In genomic region chr12:108755141-108755540, GRCm38 (mm10) we compare ENCODE assay signal across 26 mouse cellular contexts. TPM values are rescaled to one million over a fixed set of nuclear protein-coding genes. Genes with fewer than 3 reads are reported as not detected.
A peak's percentile ranks its signal among the peaks of the same experiment; 100 is the strongest.
DNase-seq lines count a peak whose midpoint lies in the region; ATAC-seq and TF ChIP-seq lines count a peak whose summit lies in the region.
"Had no signal": no experiment of that assay in that cellular context is flagged by ENCODE, and none has a peak within 500 bp of the region (broad histone marks: within the 10 kb centered on the region; RNA-seq: fewer than 3 reads in every experiment).

No protein-coding gene starts in this region.

- no peaks in the 10 kb centered on the region for H3K27me3 ChIP-seq in liver, postnatal 0 days (ENCODE audit: insufficient read depth, low read length)
- 0 out of 2 replicates have a peak, but pooled peaks cover 4% of the 10 kb centered on the region for H3K27me3 ChIP-seq in liver, embryonic 12.5 days (replicated peaks)
- H3K27me3 ChIP-seq: CH12.LX; embryonic facial prominence, embryonic 12.5 days; forebrain, embryonic 13.5 days; forebrain, embryonic 15.5 days; Patski had no signal

- H3K36me3 ChIP-seq in liver, postnatal 0 days (replicated peaks; ENCODE audit: insufficient read depth, low read length) = no peaks in the 10 kb centered on the region
- H3K36me3 ChIP-seq in liver, embryonic 12.5 days = no peaks in the 10 kb centered on the region
- H3K36me3 ChIP-seq: embryonic facial prominence, embryonic 10.5 days; embryonic facial prominence, embryonic 12.5 days; forebrain, embryonic 15.5 days; G1E had no signal

- no peak overlapping the region for H3K27ac ChIP-seq in liver, postnatal 0 days (ENCODE audit: low read depth)
- no peak overlapping the region for H3K27ac ChIP-seq in liver, embryonic 12.5 days
- H3K27ac ChIP-seq: embryonic facial prominence, embryonic 10.5 days; embryonic facial prominence, embryonic 12.5 days; forebrain, embryonic 13.5 days; forebrain, embryonic 15.5 days had no signal

- no peak overlapping the region for H3K4me2 ChIP-seq in liver, postnatal 0 days (ENCODE audit: low read depth, low read length)
- no peak overlapping the region for H3K4me2 ChIP-seq in liver, embryonic 12.5 days
- H3K4me2 ChIP-seq: embryonic facial prominence, embryonic 12.5 days; forebrain, embryonic 13.5 days; forebrain, embryonic 15.5 days had no signal

- TF ChIP-seq EP300 in liver, postnatal 0 days (IDR thresholded peaks at IDR 0.05; ENCODE audit: low read depth) = no peak

- WGBS in liver, postnatal 0 days (ENCODE audit: insufficient replicate concordance) = 87% methylated on average over 21 of the region's 21 CpGs
- WGBS in liver, embryonic 12.5 days (ENCODE audit: insufficient replicate concordance) = 74% methylated on average over 21 of the region's 21 CpGs

- no peak overlapping the region for H3K9ac ChIP-seq in liver, postnatal 0 days (replicated peaks)
- H3K9ac ChIP-seq in liver, embryonic 12.5 days = no peak overlapping the region
- H3K9ac ChIP-seq: embryonic facial prominence, embryonic 12.5 days; forebrain, embryonic 13.5 days; forebrain, embryonic 15.5 days; forebrain, postnatal 0 days had no signal

- H3K4me3 ChIP-seq in liver, postnatal 0 days (ENCODE audit: low read depth, low read length) = no peak overlapping the region
- no peak overlapping the region for H3K4me3 ChIP-seq in liver, embryonic 12.5 days
- H3K4me3 ChIP-seq: embryonic facial prominence, embryonic 10.5 days; embryonic facial prominence, embryonic 12.5 days; forebrain, embryonic 13.5 days; forebrain, embryonic 15.5 days had no signal

- ATAC-seq in liver, postnatal 0 days = no peak
- no peak for ATAC-seq in liver, embryonic 12.5 days
- no peak for ATAC-seq in frontal cortex, adult (ENCODE audit: low TSS enrichment)
- ATAC-seq: activated CD4-positive, CD25-positive, alpha-beta regulatory T cell, adult 4 months; CD4-positive, CD25-positive, alpha-beta regulatory T cell, adult 4 months; forebrain, embryonic 13.5 days; forebrain, embryonic 15.5 days; forebrain, postnatal 0 days; Patski had no signal

- peaks cover 6% of the 10 kb centered on the region for H3K4me1 ChIP-seq in liver, postnatal 0 days (ENCODE audit: insufficient read depth)
- peaks cover 22% of the 10 kb centered on the region for H3K4me1 ChIP-seq in liver, embryonic 12.5 days
- H3K4me1 ChIP-seq: embryonic facial prominence, embryonic 12.5 days had no signal

- TF ChIP-seq CTCF in liver, postnatal 0 days (IDR thresholded peaks at IDR 0.05; ENCODE audit: low read depth) = no peak

- no peaks in the 10 kb centered on the region for H3K9me3 ChIP-seq in liver, postnatal 0 days (ENCODE audit: low read length)
- no peaks in the 10 kb centered on the region for H3K9me3 ChIP-seq in liver, embryonic 12.5 days (replicated peaks)
- H3K9me3 ChIP-seq: embryonic facial prominence, embryonic 10.5 days; embryonic facial prominence, embryonic 12.5 days; forebrain, embryonic 13.5 days; forebrain, embryonic 15.5 days had no signal

- DNase-seq in liver, postnatal 0 days = peak; percentile 10
- peak; percentile 64 for DNase-seq in ES-CJ7 (ENCODE audit: low read depth, low spot score)
- DNase-seq in R1 (ENCODE audit: low read depth, low spot score) = peak; percentile 49
- no peak for DNase-seq in frontal cortex, adult 2 months (ENCODE audit: extremely low spot score in 1 of 2, low spot score in 1 of 2)
- no peak for DNase-seq in layer of hippocampus, adult 18-20 months (ENCODE audit: low spot score in 2 of 2)
- DNase-seq: adrenal gland, adult 8-10 months; adrenal gland, postnatal 14 days; adrenal gland, postnatal 36 days; B cell, adult 2 months; cerebellum, adult 11-12 months; cerebellum, adult 2 months; cerebellum, adult 9-10 months; cerebellum, postnatal 10 days; cerebellum, postnatal 25 days; forebrain, postnatal 0 days had no signal

RNA-seq across cellular contexts. Expression of gene Yy1, which starts 37.6 kb away (rescaled TPM):
- 5.3 and 5.9 TPM in 2 replicates for polyA plus RNA-seq in liver, postnatal 0 days (2015; fragmentation: Nextera tagmentation; extraction: Ambion mirVana)
- polyA plus RNA-seq in liver, embryonic 12.5 days (2016; fragmentation: Nextera tagmentation; extraction: Ambion mirVana) = 13.1 and 14.6 TPM in 2 replicates
- 25.0 and 25.2 TPM in 2 replicates for polyA plus RNA-seq in frontal cortex, adult 2 months (2012; rRNA removed)
- 10 to 100 TPM; 54.7 to 55.3 TPM for total RNA-seq in layer of hippocampus, adult 18-20 months (2021)

RNA-seq across cellular contexts. Expression of gene Degs2, which starts 53.0 kb away (rescaled TPM):
- polyA plus RNA-seq in liver, postnatal 0 days (2015; fragmentation: Nextera tagmentation; extraction: Ambion mirVana) = 0.13 TPM in 2 replicates
- 0.15 and 0.42 TPM in 2 replicates for polyA plus RNA-seq in liver, embryonic 12.5 days (2016; fragmentation: Nextera tagmentation; extraction: Ambion mirVana)
- 8.4 and 9.4 TPM in 2 replicates for polyA plus RNA-seq in frontal cortex, adult 2 months (2012; rRNA removed)
- 1 to 10 TPM; 2.6 to 5.4 TPM for total RNA-seq in layer of hippocampus, adult 18-20 months (2021)
- total RNA-seq: adrenal gland, adult 8-10 months; adrenal gland, postnatal 14 days; CH12.LX; forebrain, postnatal 0 days; G1E had no signal
- polyA plus RNA-seq: G1E had no signal

Comparison
In these comparisons a context has a peak if more than half of its experiments do, and no peak if none do; other contexts are left out.
1. DNase-seq: peak in liver, postnatal 0 days (single experiment), ES-CJ7 (single experiment) and R1 (single experiment); none in frontal cortex, adult 2 months (0 of 2) and layer of hippocampus, adult 18-20 months (0 of 2).